Mouse (Mus musculus): ENCODE measurements at regions not wholly inside any gene's neighbourhood (a gene's known extent, or its start where the extent isn't known, plus 50 kb on each side); places are given as distances from the start of the nearest gene placed in this dataset.
A peak's percentile ranks its signal among the peaks of the same experiment; 100 is the strongest.

DNA sequence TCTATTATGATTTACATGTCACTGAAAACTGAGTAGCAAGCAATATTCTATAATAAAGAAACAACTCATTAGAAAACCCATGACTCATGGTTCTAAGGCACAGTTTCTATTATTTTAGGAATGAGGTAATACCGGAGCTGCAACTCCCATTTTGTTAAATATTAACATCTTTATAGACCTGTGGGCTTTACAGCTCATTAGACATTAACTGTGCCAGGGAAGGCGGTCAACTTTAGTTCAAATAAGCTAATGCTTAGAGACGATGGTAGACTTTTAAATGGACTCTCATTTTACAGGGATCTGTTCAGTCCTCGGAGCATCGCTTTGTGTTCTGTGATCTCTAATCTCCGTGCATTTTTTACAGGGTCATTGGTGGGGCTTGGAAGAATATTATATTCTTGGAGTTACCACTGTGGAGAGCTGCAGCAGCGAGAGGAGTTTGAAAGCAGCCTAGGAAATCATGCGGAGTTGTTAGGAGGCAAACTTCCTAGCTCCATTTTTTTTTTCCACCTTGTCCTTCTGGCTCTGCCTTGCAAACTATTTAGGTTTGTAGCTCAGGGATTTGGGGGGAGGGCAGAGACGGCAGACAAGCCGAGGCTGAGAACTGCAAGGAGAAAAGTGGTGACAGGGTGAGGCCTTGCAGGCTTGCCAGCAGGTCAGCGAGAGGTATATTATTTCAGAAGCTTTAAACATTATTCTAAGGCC is 276.2 kb upstream of the Pbx1 start:
- Histone ChIP-seq H3K36me3 (ENCODE audit: control insufficient read depth, insufficient read depth, low read length) (no peaks in the 10 kb centered on the region), H3K4me3 (ENCODE audit: insufficient read depth, low read depth, low read length) (no peak overlapping the region), H3K27me3 (ENCODE audit: control insufficient read depth, insufficient read depth, low read length) (no peaks in the 10 kb centered on the region), H3K4me1 (ENCODE audit: control insufficient read depth, insufficient read depth, low read length) (no peaks in the 10 kb centered on the region; the same call in 1 of the 2 replicates), H3K79me2 (ENCODE audit: control insufficient read depth, insufficient read depth, low read length) (no peaks in the 10 kb centered on the region), H3K9ac (ENCODE audit: low read depth, low read length) (no peak overlapping the region), H3K27ac (replicated peaks; ENCODE audit: insufficient read depth, low read depth, low read length) (no peak overlapping the region)
- TF ChIP-seq POLR2A (IDR thresholded peaks at IDR 0.05; ENCODE audit: extremely low read depth, insufficient read depth, low read length) (no peak), CTCF (IDR thresholded peaks at IDR 0.05; ENCODE audit: low read depth, low read length) (no peak)
- DNase-seq (ENCODE audit: extremely low read depth, low read depth, low spot score) = peak; percentile 83
- WGBS = 23% methylated on average over 11 of the region's 11 CpGs

DNA sequence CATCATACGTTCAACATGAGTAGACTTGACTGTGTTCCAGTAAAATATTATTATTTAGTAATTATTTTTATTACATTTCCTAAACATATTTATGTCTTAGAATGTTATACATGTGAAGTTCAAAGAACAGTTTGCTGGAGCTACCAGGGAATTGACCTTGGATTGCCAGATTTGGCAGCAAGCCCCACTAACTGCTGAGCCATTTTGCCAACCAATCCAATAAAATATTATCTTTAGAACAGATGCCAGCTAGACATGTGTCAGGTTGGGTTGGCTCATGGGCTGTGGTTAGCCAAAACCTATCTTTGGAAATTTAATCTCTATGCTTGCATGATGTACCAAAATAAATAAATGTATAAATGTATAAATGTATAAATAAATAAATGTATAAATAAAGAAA is 265.3 kb upstream of the Pbx1 start:
- Histone ChIP-seq H3K9ac (ENCODE audit: low read depth, low read length) (no peak overlapping the region), H3K27ac (replicated peaks; ENCODE audit: insufficient read depth, low read depth, low read length) (no peak overlapping the region), H3K36me3 (ENCODE audit: control insufficient read depth, insufficient read depth, low read length) (no peaks in the 10 kb centered on the region), H3K4me3 (ENCODE audit: insufficient read depth, low read depth, low read length) (no peak overlapping the region), H3K79me2 (ENCODE audit: control insufficient read depth, insufficient read depth, low read length) (no peaks in the 10 kb centered on the region), H3K27me3 (ENCODE audit: control insufficient read depth, insufficient read depth, low read length) (no peaks in the 10 kb centered on the region), H3K4me1 (ENCODE audit: control insufficient read depth, insufficient read depth, low read length) (no peaks in the 10 kb centered on the region)
- TF ChIP-seq POLR2A (IDR thresholded peaks at IDR 0.05; ENCODE audit: extremely low read depth, insufficient read depth, low read length) (no peak), CTCF (IDR thresholded peaks at IDR 0.05; ENCODE audit: low read depth, low read length) (no peak)
- peak; percentile 52 for DNase-seq (ENCODE audit: extremely low read depth, low read depth, low spot score)
- WGBS = 85% methylated on average over 1 of the region's 1 CpGs

- WGBS = 83% methylated on average over 7 of the region's 7 CpGs
- H3K27me3 ChIP-seq (ENCODE audit: control insufficient read depth, insufficient read depth, low read length) = no peaks in the 10 kb centered on the region
These were observed 254.8 kb upstream of the Pbx1 start for GRCm38 (mm10) chr1:168686821-168687220.

DNA sequence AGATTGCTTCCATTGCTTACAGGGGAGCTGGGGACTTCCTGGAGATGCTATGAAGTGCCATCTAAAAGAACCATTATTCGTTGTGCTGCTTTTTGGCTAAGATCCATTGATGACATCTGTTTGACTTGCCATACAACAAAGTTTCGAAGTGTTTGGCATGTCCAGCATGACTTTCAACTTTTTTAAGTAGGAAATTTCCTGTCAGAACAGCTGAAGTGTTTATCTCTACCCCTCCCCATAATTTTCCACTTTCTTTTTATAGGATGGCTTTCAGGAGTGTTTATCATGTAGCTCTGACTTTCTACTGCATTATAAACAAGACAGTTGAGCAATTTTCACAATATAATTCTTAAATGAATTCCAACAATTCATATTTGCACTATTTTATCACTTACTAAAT is 253.1 kb upstream of the Pbx1 start:
- DNase-seq (ENCODE audit: extremely low read depth, low read depth, low spot score) = no peak
- H3K36me3 ChIP-seq (ENCODE audit: control insufficient read depth, insufficient read depth, low read length) = no peaks in the 10 kb centered on the region
- no peak overlapping the region for H3K9ac ChIP-seq (ENCODE audit: low read depth, low read length)
- TF ChIP-seq CTCF (IDR thresholded peaks at IDR 0.05; ENCODE audit: low read depth, low read length) (no peak), POLR2A (IDR thresholded peaks at IDR 0.05; ENCODE audit: extremely low read depth, insufficient read depth, low read length) (no peak)
- no peaks in the 10 kb centered on the region; the same call in 1 of the 2 replicates for H3K4me1 ChIP-seq (ENCODE audit: control insufficient read depth, insufficient read depth, low read length)
- H3K4me3 ChIP-seq (ENCODE audit: insufficient read depth, low read depth, low read length) = no peak overlapping the region
- no peaks in the 10 kb centered on the region for H3K27me3 ChIP-seq (ENCODE audit: control insufficient read depth, insufficient read depth, low read length)
- whole genome bisulfite sequencing = 56% methylated on average over 2 of the region's 2 CpGs
- no peaks in the 10 kb centered on the region for H3K79me2 ChIP-seq (ENCODE audit: control insufficient read depth, insufficient read depth, low read length)
- H3K27ac ChIP-seq (replicated peaks; ENCODE audit: insufficient read depth, low read depth, low read length) = no peak overlapping the region

More at GRCm38 (mm10) chr1:168686821-168687220, 254.8 kb upstream of the Pbx1 start:
- no peak overlapping the region for H3K9ac ChIP-seq (ENCODE audit: low read depth, low read length)
- no peak overlapping the region for H3K4me3 ChIP-seq (ENCODE audit: insufficient read depth, low read depth, low read length)
- H3K27ac ChIP-seq (replicated peaks; ENCODE audit: insufficient read depth, low read depth, low read length) = no peak overlapping the region
- TF ChIP-seq CTCF (IDR thresholded peaks at IDR 0.05; ENCODE audit: low read depth, low read length) = no peak
- TF ChIP-seq POLR2A (IDR thresholded peaks at IDR 0.05; ENCODE audit: extremely low read depth, insufficient read depth, low read length) = no peak
- H3K79me2 ChIP-seq (ENCODE audit: control insufficient read depth, insufficient read depth, low read length) = no peaks in the 10 kb centered on the region
- H3K36me3 ChIP-seq (ENCODE audit: control insufficient read depth, insufficient read depth, low read length) = no peaks in the 10 kb centered on the region
- H3K4me1 ChIP-seq (ENCODE audit: control insufficient read depth, insufficient read depth, low read length) = no peaks in the 10 kb centered on the region
- no peak for DNase-seq (ENCODE audit: extremely low read depth, low read depth, low spot score)

- no peaks in the 10 kb centered on the region for H3K27me3 ChIP-seq (ENCODE audit: control insufficient read depth, insufficient read depth, low read length)
- WGBS = 44% methylated on average over 6 of the region's 6 CpGs
- H3K4me3 ChIP-seq (ENCODE audit: insufficient read depth, low read depth, low read length) = no peak overlapping the region
- DNase-seq (ENCODE audit: extremely low read depth, low read depth, low spot score) = peak; percentile 86
- H3K36me3 ChIP-seq (ENCODE audit: control insufficient read depth, insufficient read depth, low read length) = no peaks in the 10 kb centered on the region
- H3K27ac ChIP-seq (replicated peaks; ENCODE audit: insufficient read depth, low read depth, low read length) = no peak overlapping the region
- H3K9ac ChIP-seq (ENCODE audit: low read depth, low read length) = no peak overlapping the region
- TF ChIP-seq CTCF (IDR thresholded peaks at IDR 0.05; ENCODE audit: low read depth, low read length) (no peak), POLR2A (IDR thresholded peaks at IDR 0.05; ENCODE audit: extremely low read depth, insufficient read depth, low read length) (no peak)
- H3K4me1 ChIP-seq (ENCODE audit: control insufficient read depth, insufficient read depth, low read length) = no peaks in the 10 kb centered on the region; the same call in 1 of the 2 replicates
- no peaks in the 10 kb centered on the region for H3K79me2 ChIP-seq (ENCODE audit: control insufficient read depth, insufficient read depth, low read length)
These were observed 249.8 kb upstream of the Pbx1 start for GRCm38 (mm10) chr1:168681685-168682491.

All from liver, adult 2 months (tissue).